Mouse (Mus musculus) mesoderm, embryonic 11.5 days (tissue): ENCODE measurements around the gene Dzip1.

Experiments used
- DNase-seq: peaks from one replicate; pipeline ENCODE4 v3.0.0-alpha.2; 2012; ENCODE audit warnings: low read depth, low spot score

Dzip1 gene

GRCm38 (mm10) chr14:118924673-118925615 lies at the start of gene Dzip1:
Gene Dzip1, minus strand, starts transcription at chr14:118925460.
- peak; percentile 93 for DNase-seq

GRCm38 (mm10) chr14:118972268-118972667 lies 47.0 kb upstream of the Dzip1 start:
- no peak for DNase-seq

GRCm38 (mm10) chr14:118967646-118968045 lies 42.4 kb upstream of the Dzip1 start:
- DNase-seq: no peak

GRCm38 (mm10) chr14:118965356-118966000 lies 40.2 kb upstream of the Dzip1 start:
- no peak for DNase-seq

- DNase-seq: no peak
These were observed 32.8 kb upstream of the Dzip1 start for GRCm38 (mm10) chr14:118958010-118958409.

GRCm38 (mm10) chr14:118951912-118952583 lies 26.8 kb upstream of the Dzip1 start:
- no peak for DNase-seq

- DNase-seq: no peak
These were observed 23.6 kb upstream of the Dzip1 start for GRCm38 (mm10) chr14:118948841-118949240.

- no peak for DNase-seq
These were observed 19.4 kb upstream of the Dzip1 start for GRCm38 (mm10) chr14:118944702-118945101.

- DNase-seq: no peak
These were observed 16.8 kb upstream of the Dzip1 start for GRCm38 (mm10) chr14:118942076-118942475.

GRCm38 (mm10) chr14:118940796-118941495 lies 15.7 kb upstream of the Dzip1 start:
- DNase-seq: no peak

- no peak for DNase-seq
These were observed 13.3 kb upstream of the Dzip1 start for GRCm38 (mm10) chr14:118938551-118938950.

GRCm38 (mm10) chr14:118937533-118938492 lies 12.6 kb upstream of the Dzip1 start, which contains the start of gene Dnajc3:
Gene Dnajc3, plus strand, starts transcription at chr14:118937976.
- peak; percentile 98 for DNase-seq

GRCm38 (mm10) chr14:118936952-118937351 lies 11.7 kb upstream of the Dzip1 start:
- DNase-seq: no peak

GRCm38 (mm10) chr14:118936236-118936635 lies 11.0 kb upstream of the Dzip1 start:
- no peak for DNase-seq

GRCm38 (mm10) chr14:118934686-118935085 lies 9.4 kb upstream of the Dzip1 start:
- DNase-seq: no peak

GRCm38 (mm10) chr14:118932956-118933355 lies 7.7 kb upstream of the Dzip1 start:
- DNase-seq: no peak

- DNase-seq: no peak
These were observed 5.9 kb upstream of the Dzip1 start for GRCm38 (mm10) chr14:118931181-118931580.

GRCm38 (mm10) chr14:118930777-118931176 lies 5.5 kb upstream of the Dzip1 start:
- DNase-seq: no peak

- no peak for DNase-seq
These were observed 4.5 kb upstream of the Dzip1 start for GRCm38 (mm10) chr14:118929779-118930178.

GRCm38 (mm10) chr14:118928565-118928964 lies 3.3 kb upstream of the Dzip1 start:
- DNase-seq: no peak
